Mouse (Mus musculus) adrenal gland, postnatal 4 days (tissue): ENCODE measurements around the gene Slit3. TPM values are rescaled to one million over a fixed set of nuclear protein-coding genes. Genes with fewer than 3 reads are reported as not detected.

Experiments
- DNase-seq, 2 experiments: peaks; one replicate each; pipeline ENCODE4 v3.0.0; 2021 to 2022; ENCODE audit warnings: low spot score in 2 of 2, mixed read lengths in 2 of 2
- total RNA-seq, 2 experiments: library from RNA; stranded (reverse); gene quantifications; 2 replicates each; pipeline ENCODE4 v1.2.3; 2021

Slit3 gene
- total RNA-seq, 2 experiments from 2014 or later: 60.3 to 62.2 TPM

DNA sequence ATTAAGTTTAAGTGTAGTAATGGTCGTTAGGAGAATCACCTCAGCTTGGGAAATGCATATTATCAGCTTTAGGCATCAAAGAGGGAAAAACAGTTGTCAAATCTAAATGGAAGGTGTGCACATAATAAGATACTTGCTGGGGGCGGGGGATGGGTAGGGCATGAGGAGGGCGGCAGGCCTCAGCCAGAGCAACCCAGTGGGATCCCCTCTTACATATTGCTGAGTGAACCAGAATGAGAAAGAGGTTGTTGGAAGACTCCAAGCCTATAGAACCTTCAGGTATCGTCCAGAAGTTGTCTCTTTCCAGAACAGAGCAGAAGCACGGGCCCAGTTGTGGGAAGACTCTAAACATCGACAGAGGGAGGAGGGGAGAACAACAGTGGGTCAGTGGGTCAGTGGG lies 73.8 kb downstream of the Slit3 start:
- DNase-seq: no peak

DNA sequence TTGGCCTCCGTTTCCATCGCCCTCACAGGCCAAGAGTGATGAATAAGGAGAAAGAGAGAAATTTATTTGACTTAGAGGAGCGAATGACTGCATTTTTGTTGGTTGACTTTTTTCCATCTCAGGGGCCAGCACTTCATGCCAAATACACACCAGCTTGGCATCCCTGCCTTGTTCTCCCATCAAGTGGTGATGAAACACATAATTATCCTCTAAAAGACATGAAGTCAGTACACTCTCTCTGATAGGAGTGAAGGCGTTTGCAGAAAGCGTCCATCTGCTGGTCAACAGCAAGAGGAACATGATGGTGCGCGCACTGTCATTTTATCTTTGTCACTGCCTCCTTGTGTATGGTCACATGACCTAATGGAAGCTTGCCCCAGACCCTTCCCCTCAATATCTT lies 75.8 kb downstream of the Slit3 start:
- DNase-seq: no peak

DNA sequence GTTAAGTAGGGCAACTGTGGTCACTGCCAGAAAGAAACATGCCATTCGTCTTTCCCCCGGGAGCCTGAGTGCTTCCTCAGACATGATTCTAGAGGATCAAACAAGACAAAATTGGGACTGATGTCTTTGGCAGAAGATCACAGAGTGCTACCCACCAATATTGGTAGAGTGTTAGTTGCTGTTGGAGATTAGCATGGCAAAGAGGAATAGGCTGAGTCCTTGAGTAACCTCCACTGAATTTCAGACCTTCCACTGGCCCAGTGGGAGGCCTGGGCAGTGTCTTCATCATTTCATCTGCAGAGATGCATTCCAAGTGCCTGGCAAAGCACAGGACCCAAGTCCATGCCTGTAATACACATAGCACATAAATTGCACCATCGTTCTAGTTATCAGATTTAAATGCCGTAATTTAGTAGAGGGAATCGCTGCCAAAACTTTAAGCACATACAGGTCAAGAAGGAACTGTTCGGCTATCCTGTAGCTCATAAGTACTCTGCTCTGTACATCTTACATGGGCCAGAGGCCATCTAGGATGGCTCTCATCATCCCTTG lies 77.6 kb downstream of the Slit3 start:
- DNase-seq: no peak

DNA sequence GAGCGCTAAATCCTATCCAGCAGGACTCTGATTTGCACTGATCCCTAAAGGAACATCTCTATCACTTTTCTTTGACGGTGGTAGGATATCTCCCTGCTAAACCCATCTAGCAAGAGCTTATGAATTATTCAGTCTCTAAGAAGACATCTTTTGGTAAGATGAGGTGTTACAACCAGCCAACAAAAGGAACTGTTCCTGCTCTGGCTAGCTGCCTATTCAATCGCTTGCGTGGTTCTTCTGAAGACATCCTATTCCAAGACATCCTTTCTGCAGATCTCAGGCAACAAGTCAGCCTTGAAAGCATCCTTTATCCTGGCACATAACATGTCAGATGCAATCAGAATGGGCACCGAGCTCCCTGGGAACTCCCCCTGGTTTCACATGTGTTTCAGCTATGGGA lies 81.3 kb downstream of the Slit3 start:
- DNase-seq: no peak

DNA sequence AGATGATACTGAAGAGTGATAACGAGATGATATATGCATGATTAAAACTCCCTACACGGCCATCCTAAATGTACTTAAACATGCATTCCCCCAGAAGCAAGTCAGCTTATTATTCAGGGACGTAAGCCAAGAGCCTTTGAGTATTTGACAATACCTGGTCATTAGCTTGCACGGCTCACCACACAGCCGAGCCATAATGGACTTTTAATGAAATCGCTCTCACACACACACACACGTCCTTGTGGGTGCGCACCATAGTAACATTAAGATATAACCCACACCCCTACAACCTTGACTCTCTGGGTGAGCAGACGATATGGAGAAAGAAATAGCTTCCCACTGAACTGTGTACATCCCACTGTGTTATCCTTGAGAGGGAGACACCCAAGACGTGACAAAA lies 82.6 kb downstream of the Slit3 start:
- no peak for DNase-seq

DNA sequence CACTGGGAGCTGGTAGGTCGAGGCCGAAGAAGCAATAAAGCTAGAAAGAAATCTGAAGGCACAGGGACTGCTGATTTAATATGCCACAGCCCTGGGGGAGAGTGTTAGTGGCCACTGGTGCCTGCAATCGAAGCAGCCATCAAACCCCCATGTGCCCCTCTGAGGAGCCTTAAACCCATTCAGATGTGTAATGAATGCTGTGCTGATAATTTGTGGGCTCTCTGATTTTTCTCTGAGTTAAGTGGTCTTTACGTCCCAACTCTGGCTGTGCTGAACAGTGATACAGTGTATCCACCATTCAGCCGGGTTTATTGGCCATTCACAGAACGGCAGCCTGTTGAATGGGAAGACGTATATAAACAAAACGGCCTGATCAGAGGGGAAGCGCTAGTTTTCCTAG lies 83.1 kb downstream of the Slit3 start:
- no peak for DNase-seq

DNA sequence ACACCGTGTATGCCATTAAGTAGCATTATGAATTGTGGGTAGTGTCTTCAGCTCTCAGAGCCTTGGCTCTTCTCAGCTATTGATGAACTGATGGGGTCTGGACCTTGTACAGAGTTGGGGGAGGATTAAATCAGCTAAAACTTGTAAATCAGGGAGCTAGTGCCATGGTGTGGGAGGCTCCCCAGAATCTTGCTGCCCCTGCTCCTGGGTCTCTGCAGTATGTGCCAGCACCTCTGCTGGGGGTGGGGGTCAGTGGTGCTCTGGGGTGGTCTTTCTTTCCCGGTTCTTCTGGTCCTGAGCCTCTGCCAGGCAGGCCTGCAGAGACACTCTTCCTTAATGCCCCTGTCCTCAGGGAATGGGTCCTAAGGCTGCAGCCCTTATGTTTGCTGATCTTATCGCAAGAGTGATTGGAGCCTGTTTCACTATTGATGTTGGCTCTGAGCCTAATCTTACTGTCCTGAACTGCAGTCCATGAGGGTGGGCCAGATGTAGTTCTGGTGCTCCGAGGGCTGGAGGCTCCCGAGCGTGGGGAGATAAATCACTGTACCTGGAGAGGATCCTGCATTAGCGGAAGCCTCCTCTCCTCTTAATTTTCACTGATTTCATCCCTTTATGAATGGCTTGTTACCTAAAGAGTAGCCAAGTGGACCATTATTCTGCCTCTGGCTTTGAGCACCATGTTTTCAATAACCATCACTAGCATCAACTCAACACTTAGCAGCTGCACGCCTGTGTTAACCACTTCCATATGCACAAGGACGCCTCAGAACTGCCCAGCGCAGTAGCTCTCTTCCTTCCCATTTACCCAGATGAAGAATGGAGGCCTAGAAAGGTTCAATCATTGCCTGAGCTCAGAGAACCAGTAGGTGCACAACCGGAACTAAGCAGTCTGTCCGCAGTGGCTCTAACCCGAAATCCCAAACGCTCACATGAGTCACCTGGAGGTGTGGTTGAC lies 90.0 kb downstream of the Slit3 start:
- no peak for DNase-seq

DNA sequence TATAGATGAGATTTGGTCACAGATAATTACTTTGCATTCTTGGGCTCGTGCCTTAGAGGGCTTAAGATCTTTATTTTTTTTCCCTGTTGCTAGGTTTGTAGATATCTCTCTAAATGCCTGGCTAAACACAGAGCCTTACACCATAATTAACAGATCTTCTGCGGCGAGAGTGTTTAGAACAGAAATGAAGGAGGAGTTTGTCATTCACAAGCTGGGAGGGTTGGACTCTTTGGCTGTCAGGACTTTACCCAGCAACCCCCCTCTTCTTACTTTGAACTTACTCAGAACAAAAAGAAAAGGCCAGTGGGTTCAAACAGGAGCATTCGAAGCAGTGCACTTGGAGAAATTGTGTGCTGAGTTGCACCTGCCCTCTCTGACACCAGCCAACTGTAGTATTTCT lies 103.0 kb downstream of the Slit3 start:
- no peak for DNase-seq

DNA sequence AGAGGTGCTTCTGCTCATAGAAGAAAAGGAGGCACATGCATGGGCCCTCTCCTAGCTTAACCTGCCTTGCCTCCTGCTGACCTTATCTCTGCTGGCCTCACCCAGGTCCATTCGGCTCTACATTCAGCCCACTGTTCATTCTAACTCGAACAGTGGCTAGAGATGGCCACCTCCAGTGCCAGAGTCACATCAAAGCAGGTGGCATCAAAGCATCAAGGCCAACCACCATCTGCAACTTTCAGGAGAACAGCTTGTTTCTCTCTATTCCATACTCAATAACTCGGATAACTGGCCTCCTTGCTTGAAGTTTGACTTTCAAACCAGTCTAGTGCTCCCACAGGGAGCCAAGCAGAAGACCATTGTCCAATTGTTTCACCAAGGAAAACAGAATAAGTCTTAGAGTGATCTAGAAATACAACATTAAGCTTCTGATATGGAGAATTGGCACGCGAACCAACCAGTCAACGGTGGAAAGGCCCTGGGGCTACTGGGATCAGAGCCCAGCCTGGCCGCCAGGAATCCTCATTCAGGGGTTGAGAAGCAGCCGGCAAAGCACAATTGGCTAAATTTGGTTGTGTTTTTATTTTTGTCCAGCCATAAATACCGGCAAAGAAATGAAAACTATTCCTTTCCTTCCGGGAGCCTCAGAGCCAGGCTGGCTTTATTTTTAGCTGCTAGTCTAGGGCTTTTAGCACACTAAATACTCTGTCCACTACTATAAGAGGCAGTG lies 110.5 kb downstream of the Slit3 start:
- DNase-seq: no peak

DNA sequence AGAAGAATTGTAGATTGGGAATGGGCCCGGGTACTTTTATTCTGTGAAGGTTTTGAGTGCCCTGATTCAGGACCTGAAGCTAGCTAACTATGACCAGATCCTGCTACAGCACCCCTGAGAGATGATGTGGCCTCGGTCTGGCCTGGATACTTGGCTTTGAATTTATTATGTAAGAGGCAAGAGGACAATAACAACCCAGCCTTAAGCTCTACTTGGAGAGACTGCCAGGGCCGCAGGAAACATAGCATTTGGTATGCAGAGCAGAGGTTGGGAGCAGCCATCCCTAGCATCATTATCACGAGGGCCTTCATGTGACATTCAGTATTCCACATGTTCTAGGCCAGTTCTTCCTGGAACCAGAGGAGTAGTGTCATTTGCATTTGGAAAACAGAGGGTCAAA lies 111.3 kb downstream of the Slit3 start:
- DNase-seq: no peak

DNA sequence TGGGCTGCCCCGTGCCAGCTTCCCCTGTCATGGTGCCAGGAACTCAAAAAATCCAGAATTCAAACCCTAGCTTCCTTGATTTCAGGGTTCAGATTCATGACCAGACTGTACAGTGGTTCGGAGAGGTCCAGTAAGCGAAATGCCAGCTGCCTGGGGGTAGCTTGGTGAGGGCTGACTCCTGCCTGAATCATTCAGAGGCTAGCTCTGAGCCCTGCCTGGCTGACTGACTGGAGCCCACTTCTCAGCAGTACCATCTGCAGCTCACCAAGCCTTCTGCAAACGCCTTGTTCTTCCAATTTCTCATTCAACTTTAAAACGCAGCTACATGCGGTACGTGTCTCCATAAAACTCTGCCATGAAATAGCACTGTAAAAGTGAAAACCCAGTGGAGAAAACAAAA lies 120.4 kb downstream of the Slit3 start:
- DNase-seq: no peak

DNA sequence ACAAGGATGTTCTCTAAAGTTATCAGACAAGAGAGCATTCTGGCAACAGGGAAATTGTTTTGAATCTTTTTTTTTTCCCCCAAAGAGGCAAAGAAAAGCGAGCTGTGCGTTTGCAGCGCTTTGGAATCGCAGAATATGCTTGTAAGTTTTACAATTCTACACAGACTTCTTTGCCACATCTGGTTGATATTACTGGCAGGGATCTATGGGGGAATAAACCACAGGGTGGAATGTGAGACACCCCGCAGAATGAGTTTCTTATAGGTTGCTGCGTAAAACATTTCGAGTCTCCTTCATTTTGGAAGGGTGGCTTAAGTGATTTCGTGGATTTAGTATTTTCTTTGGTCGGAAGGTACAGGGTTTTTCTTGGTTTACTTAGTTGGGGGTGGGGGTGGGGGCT lies 122.6 kb downstream of the Slit3 start:
- DNase-seq: no peak

DNA sequence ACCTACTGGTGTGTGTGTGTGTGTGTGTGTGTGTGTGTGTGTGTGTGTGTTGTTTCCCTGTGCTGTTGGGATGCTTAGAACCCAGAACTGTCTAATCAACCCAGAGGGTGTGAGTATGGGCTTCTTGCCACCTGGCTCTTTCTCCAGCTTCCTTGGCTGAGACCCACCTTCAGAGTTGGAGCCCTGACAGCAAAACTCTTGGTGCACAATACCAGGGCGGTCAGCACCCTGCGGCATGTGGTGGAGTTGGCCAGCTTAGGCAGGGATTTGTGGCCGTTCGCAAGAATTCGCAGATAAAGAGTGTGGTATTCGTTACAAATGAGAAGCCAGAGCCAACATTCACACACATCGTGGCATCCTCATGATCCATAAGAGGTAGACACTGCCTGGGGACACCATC lies 123.5 kb downstream of the Slit3 start:
- no peak for DNase-seq

DNA sequence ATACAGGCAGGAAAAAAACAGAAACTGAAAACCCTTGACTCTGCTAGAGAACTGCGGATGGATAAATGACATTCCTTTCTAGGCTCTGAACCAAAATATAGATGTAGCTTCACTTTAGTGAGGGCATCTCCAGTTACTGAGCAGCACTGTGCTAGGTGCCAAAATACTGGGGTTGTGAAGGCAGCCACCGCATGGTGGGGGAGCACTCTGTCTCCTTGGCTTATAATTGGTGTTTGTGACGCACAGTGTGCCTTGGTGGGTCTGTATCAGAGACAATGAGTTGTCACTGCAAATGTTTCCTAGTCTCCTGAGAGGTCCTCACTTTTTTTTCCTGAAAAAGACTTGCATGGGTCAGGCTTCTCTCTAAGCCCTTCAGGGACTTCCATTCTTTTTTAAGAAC lies 125.6 kb downstream of the Slit3 start:
- no peak for DNase-seq

DNA sequence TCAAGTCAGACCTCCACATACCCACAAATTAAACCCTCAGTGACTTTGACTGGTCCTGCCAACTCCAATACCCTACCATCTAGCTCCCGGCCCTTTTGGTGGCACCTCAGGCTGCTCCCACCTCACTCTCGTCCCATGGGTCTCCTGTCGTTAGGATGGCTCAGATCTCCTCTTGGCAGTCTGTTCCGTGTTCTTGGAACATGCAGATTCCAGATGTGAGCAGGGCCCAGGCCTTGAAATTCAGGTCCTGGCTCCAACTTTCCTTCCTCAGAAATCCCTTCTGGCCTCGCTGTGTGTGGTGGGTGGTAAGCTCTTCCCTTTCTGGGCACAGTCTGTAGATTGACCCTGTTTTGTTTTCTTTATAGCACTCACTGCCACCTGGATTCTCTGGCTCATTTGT lies 127.1 kb downstream of the Slit3 start:
- no peak for DNase-seq

DNA sequence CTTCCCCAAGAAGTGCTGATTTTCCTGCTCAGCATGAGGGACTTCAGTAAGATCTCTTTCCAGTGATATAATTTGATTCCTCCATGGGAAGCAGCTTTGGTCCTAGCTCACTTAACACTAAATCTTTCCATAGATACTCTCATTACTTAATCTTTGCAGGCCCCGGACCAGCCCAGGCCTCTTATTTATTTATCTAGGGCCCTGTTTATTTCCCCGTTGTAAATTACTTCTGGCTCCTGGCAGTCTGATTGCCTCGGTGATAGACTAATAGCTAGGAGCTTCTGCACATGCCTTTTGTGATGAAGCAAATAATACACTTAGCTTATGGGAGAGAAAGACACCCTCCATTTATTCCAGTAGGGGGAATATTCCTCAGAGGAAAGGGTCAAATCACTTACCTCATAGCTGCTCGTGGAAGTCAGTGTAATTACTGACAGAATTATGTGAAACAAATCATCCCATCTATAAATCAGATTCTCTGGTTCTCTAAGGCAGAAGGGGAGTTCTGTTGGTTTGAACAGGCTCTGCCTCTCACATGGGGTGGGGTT lies 129.9 kb downstream of the Slit3 start:
- DNase-seq: no peak

DNA sequence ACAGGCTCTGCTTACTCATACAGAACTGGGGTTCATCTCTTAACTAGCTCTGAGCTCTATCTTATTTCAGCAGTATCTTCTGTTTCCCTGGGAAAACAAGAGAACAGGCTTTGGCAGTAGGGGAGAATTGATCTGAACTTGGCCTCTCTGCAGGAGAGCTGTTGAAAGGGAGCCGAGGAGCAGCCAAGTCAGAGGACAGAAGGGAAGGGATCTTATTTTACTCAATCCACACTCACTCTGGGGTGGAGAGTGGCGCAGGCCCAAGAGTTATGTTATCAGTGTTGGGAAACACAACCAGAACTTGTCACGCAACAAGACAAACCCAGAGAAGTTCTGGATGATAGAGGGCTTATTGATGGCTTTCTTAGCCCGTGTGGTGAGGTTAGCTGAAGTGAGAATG lies 130.9 kb downstream of the Slit3 start:
- no peak for DNase-seq

DNA sequence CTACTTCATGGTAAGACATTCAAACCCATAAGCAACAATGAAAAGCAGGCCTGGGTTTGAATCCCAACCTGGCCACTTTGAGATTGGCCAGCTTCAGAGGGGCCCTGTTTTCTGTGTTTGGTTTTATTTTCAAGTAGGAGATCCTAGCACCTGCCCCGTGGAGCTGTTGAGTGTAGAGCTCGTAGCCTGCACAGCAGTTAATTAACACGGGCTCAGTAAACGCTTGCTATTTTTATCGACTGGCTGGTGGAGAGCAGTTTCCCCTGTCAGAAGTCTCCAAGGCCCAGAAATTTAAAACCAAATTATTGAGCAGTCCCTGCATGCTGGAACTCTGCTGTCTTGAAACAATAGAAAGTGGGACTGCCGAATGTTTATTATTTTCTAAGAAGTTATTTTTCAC lies 136.3 kb downstream of the Slit3 start:
- DNase-seq: no peak

DNA sequence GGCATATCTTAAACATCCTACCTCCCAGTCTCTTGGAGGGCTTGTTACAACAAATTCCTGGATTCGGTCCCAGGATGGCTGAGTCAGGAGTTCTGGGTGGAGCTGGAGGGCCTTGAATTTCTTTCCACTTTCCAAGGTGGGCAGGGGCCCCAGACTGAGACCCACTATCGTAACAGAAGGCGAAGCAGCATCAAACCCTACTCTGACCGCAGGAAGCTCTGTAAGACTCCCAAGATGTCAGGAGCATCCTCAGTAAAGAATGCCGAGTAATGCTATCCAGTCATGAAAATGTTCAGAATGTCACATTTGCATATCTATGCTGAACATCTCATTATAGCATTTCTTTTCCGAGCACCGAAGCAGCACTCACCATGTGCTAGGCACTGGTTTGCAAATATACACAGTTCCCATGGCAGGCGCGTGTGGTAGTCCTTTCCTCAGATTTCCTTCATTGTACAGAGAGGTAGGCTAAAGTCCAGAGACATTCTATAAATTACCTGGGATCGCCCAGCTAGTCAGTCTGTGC lies 140.6 kb downstream of the Slit3 start:
- DNase-seq: no peak

DNA sequence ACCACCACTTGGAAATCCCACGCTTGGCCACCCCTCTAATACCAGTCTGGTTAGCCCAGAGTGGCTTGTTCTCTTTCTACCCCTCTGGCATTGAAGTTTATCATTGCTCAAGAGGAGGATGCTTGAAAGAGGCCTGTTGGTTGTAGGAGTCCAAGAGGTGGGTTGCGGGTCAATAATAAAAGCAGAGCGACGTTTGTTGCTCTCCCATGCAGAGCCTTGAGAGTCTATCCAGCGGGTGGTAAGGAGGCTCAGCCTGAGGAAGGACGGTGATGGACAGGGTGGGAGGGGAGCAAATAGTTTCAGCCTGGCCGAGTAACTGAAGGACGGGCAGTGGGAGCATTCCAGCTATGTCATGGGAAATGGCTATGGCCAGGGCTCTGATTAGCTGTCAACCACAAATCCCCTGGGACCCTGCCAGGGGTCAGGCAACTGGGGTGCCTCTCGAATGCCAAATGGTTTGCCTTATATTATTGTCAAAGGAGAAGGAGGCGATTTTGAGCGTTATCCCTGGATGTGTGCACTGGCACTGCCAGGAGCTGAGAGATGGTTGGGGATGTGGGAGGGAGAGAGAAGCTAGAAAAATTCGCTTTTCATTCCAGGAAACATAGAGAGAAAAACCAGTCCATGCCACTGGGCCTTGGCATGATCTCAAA lies 141.4 kb downstream of the Slit3 start:
- no peak for DNase-seq

DNA sequence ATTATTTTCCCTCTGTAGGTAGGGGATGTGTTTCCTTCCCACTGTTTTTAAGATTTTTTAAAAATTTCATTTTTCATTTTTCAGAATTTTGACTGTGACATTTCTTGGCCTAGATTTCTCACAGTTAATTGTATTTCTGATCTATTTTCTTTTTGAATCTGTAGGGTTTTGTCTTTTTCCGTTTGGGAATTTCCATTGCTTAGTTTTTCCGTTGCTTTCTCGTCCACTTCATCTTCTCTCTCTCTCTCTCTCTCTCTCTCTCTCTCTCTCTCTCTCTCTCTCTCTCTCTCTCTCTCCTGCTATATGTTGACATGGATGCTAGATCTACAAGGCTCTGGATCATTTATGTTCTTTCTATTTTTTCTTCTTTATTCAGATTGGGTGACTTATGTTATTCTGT lies 143.7 kb downstream of the Slit3 start:
- no peak for DNase-seq
